Mouse (Mus musculus) hindbrain, embryonic 14.5 days (tissue): ENCODE measurements around the gene Sun5. TPM values are rescaled to one million over a fixed set of nuclear protein-coding genes. Genes with fewer than 3 reads are reported as not detected.

Source experiments
- ATAC-seq: fragments of 200-750 bp; cut with Nextera tagmentation; 2 replicates; pipeline ENCODE4 v1.8.0; 2017; ENCODE audit warnings: moderate number of reproducible peaks, mild to moderate bottlenecking, moderate TSS enrichment, moderate library complexity; ENCODE audit not compliant: low FRiP score
- DNase-seq: peaks from one replicate; pipeline ENCODE4 v3.0.0-alpha.2; 2015; ENCODE audit warnings: low spot score
- H3K27ac ChIP-seq: fragments of 300-500 bp; sonication (generic); 2 replicates; pipeline ENCODE4 v1.5.1; 2014; ENCODE audit warnings: mild to moderate bottlenecking, moderate library complexity
- H3K27me3 ChIP-seq: fragments of 300-500 bp; sonication (generic); 2 replicates; pipeline ENCODE4 v1.6.1; 2014; ENCODE audit warnings: mild to moderate bottlenecking, low read length, mixed read lengths; ENCODE audit not compliant: control insufficient read depth, insufficient read depth
- H3K36me3 ChIP-seq: fragments of 300-500 bp; sonication (generic); replicated peaks from 2 replicates; pipeline ENCODE4 v1.6.1; 2014; ENCODE audit not compliant: control insufficient read depth, insufficient read depth
- H3K4me1 ChIP-seq: fragments of 300-500 bp; sonication (generic); replicated peaks from 2 replicates; pipeline ENCODE4 v1.6.1; 2014; ENCODE audit warnings: antibody characterized with exemption, low read length, mixed read lengths; ENCODE audit not compliant: control insufficient read depth, insufficient read depth
- H3K4me2 ChIP-seq: fragments of 300-500 bp; sonication (generic); replicated peaks from 2 replicates; pipeline ENCODE4 v1.6.1; 2014; ENCODE audit warnings: mild to moderate bottlenecking, moderate library complexity
- H3K4me3 ChIP-seq: fragments of 300-500 bp; sonication (generic); replicated peaks from 2 replicates; pipeline ENCODE4 v1.5.1; 2014; ENCODE audit warnings: mild to moderate bottlenecking, low read length
- H3K9ac ChIP-seq: fragments of 300-500 bp; sonication (generic); 2 replicates; pipeline ENCODE4 v1.6.1; 2014
- H3K9me3 ChIP-seq: fragments of 300-500 bp; sonication (generic); 2 replicates; pipeline ENCODE4 v1.6.1; 2016; ENCODE audit warnings: low read length; ENCODE audit not compliant: control insufficient read depth
- WGBS: fragments of 180-500 bp; shearing (Covaris S2); extraction: QIAGEN DNeasy Blood & Tissue Kit; methylation state at CpG from one replicate; pipeline ENCODE4 v1.1.7; 2014; 5-methylcytosine and 5-hydroxymethylcytosine counted together
- polyA plus RNA-seq: library from polyadenylated mRNA; unstranded; fragments of >200 nt; fragmentation: Nextera tagmentation; extraction: Ambion mirVana; gene quantifications from 2 replicates; pipeline ENCODE4 v1.2.1, GENCODE M21; 2014

Gene Sun5
- not detected in 2 replicates for polyA plus RNA-seq

- no peak within 1 kb of the TSS for H3K4me3 ChIP-seq
- H3K4me2 ChIP-seq = no peak within 1 kb of the TSS
- 91% methylated on average over 4 of the region's 4 CpGs for WGBS
- ATAC-seq = no peak
- H3K27ac ChIP-seq = no peak within 1 kb of the TSS
- no peaks in the 10 kb centered on the region for H3K4me1 ChIP-seq
- no peak for DNase-seq
- H3K36me3 ChIP-seq = no peaks in the 10 kb centered on the region
- H3K27me3 ChIP-seq = no peaks in the 10 kb centered on the region
- H3K9ac ChIP-seq = no peak within 1 kb of the TSS
- H3K9me3 ChIP-seq = no peaks in the 10 kb centered on the region
Observed at GRCm38 (mm10) chr2:153870984-153871383, at the start of gene Sun5. Gene Sun5 (minus strand): TSS chr2:153871084.

- H3K27me3 ChIP-seq = no peaks in the 10 kb centered on the region
- no peak within 1 kb of the TSS for H3K9ac ChIP-seq
- H3K27ac ChIP-seq = no peak within 1 kb of the TSS
- H3K36me3 ChIP-seq = no peaks in the 10 kb centered on the region
- ATAC-seq = no peak
- no peaks in the 10 kb centered on the region for H3K9me3 ChIP-seq
- no peak for DNase-seq
- 66% methylated on average over 8 of the region's 8 CpGs for WGBS
- no peaks in the 10 kb centered on the region for H3K4me1 ChIP-seq
- no peak within 1 kb of the TSS for H3K4me3 ChIP-seq
- no peak within 1 kb of the TSS for H3K4me2 ChIP-seq
Observed at GRCm38 (mm10) chr2:153917930-153918329, 47.0 kb upstream of the Sun5 start, which contains the start of gene Bpifb3. Gene Bpifb3 (plus strand): TSS chr2:153918230.

- Histone ChIP-seq H3K4me2 (no peak overlapping the region), H3K9me3 (no peaks in the 10 kb centered on the region), H3K4me3 (no peak overlapping the region), H3K9ac (no peak overlapping the region), H3K27ac (no peak overlapping the region), H3K36me3 (no peaks in the 10 kb centered on the region), H3K27me3 (no peaks in the 10 kb centered on the region), H3K4me1 (no peaks in the 10 kb centered on the region)
- ATAC-seq = no peak
- 67% methylated on average over 5 of the region's 5 CpGs for WGBS
- DNase-seq = no peak
Observed at GRCm38 (mm10) chr2:153914151-153914550, 43.3 kb upstream of the Sun5 start.

GRCm38 (mm10) chr2:153906626-153907025 lies 35.7 kb upstream of the Sun5 start:
- Histone ChIP-seq H3K36me3 (no peaks in the 10 kb centered on the region), H3K4me2 (no peak overlapping the region), H3K27me3 (no peaks in the 10 kb centered on the region), H3K27ac (no peak overlapping the region), H3K9me3 (no peaks in the 10 kb centered on the region), H3K4me1 (no peaks in the 10 kb centered on the region), H3K9ac (no peak overlapping the region), H3K4me3 (no peak overlapping the region)
- no peak for ATAC-seq
- 92% methylated on average over 4 of the region's 4 CpGs for WGBS
- DNase-seq = no peak

GRCm38 (mm10) chr2:153902726-153903125 lies 31.8 kb upstream of the Sun5 start:
- Histone ChIP-seq H3K9ac (no peak overlapping the region), H3K9me3 (no peaks in the 10 kb centered on the region), H3K4me3 (no peak overlapping the region), H3K4me1 (no peaks in the 10 kb centered on the region), H3K36me3 (no peaks in the 10 kb centered on the region), H3K27ac (no peak overlapping the region), H3K27me3 (no peaks in the 10 kb centered on the region), H3K4me2 (no peak overlapping the region)
- no peak for DNase-seq
- no peak for ATAC-seq
- WGBS = 82% methylated on average over 6 of the region's 6 CpGs

- no peaks in the 10 kb centered on the region for H3K9me3 ChIP-seq
- H3K4me2 ChIP-seq = no peak within 1 kb of the TSS
- no peak within 1 kb of the TSS for H3K27ac ChIP-seq
- DNase-seq = no peak
- no peak within 1 kb of the TSS for H3K9ac ChIP-seq
- H3K4me1 ChIP-seq = no peaks in the 10 kb centered on the region
- no peak for ATAC-seq
- H3K27me3 ChIP-seq = no peaks in the 10 kb centered on the region
- WGBS = 78% methylated on average over 4 of the region's 4 CpGs
- no peaks in the 10 kb centered on the region for H3K36me3 ChIP-seq
- no peak within 1 kb of the TSS for H3K4me3 ChIP-seq
Observed at GRCm38 (mm10) chr2:153900088-153900487, 29.2 kb upstream of the Sun5 start, which contains the start of gene Bpifb6. Gene Bpifb6 (plus strand): TSS chr2:153900388.

- H3K9ac ChIP-seq = no peak overlapping the region
- H3K36me3 ChIP-seq = no peaks in the 10 kb centered on the region
- H3K27me3 ChIP-seq = no peaks in the 10 kb centered on the region
- no peak for DNase-seq
- no peak overlapping the region for H3K4me2 ChIP-seq
- ATAC-seq = no peak
- no peak overlapping the region for H3K4me3 ChIP-seq
- no peaks in the 10 kb centered on the region for H3K4me1 ChIP-seq
- no peaks in the 10 kb centered on the region for H3K9me3 ChIP-seq
- WGBS = 80% methylated on average over 5 of the region's 5 CpGs
- no peak overlapping the region for H3K27ac ChIP-seq
Observed at GRCm38 (mm10) chr2:153899111-153899510, 28.2 kb upstream of the Sun5 start.

GRCm38 (mm10) chr2:153874745-153875144 lies 3.9 kb upstream of the Sun5 start, which contains the start of gene Bpifb2:
Gene Bpifb2 (plus strand): TSS chr2:153875045.
- no peak within 1 kb of the TSS for H3K27ac ChIP-seq
- DNase-seq = no peak
- H3K9me3 ChIP-seq = no peaks in the 10 kb centered on the region
- no peak within 1 kb of the TSS for H3K4me2 ChIP-seq
- ATAC-seq = no peak
- H3K4me3 ChIP-seq = no peak within 1 kb of the TSS
- WGBS = 64% methylated on average over 9 of the region's 9 CpGs
- no peaks in the 10 kb centered on the region for H3K27me3 ChIP-seq
- H3K36me3 ChIP-seq = no peaks in the 10 kb centered on the region
- H3K4me1 ChIP-seq = no peaks in the 10 kb centered on the region
- H3K9ac ChIP-seq = no peak within 1 kb of the TSS

- Histone ChIP-seq H3K4me1 (no peaks in the 10 kb centered on the region), H3K9me3 (no peaks in the 10 kb centered on the region), H3K27me3 (no peaks in the 10 kb centered on the region; the same call in 1 of the 2 replicates), H3K4me2 (no peak overlapping the region), H3K4me3 (no peak overlapping the region), H3K9ac (no peak overlapping the region), H3K36me3 (no peaks in the 10 kb centered on the region), H3K27ac (no peak overlapping the region)
- ATAC-seq (no peak), DNase-seq (no peak)
- 73% methylated on average over 3 of the region's 3 CpGs for whole genome bisulfite sequencing
Observed at GRCm38 (mm10) chr2:153861960-153862359, 8.9 kb downstream of the Sun5 start.

- ATAC-seq (no peak), DNase-seq (no peak)
- 72% methylated on average over 3 of the region's 3 CpGs for WGBS
- Histone ChIP-seq H3K9me3 (no peaks in the 10 kb centered on the region), H3K27me3 (no peaks in the 10 kb centered on the region; the same call in 1 of the 2 replicates), H3K9ac (no peak overlapping the region), H3K4me1 (no peaks in the 10 kb centered on the region), H3K4me3 (no peak overlapping the region), H3K27ac (no peak overlapping the region), H3K4me2 (no peak overlapping the region), H3K36me3 (no peaks in the 10 kb centered on the region)
Observed at GRCm38 (mm10) chr2:153860715-153861114, 10.2 kb downstream of the Sun5 start.
